Mouse (Mus musculus): ENCODE measurements around the gene Ccs. TPM values are rescaled to one million over a fixed set of nuclear protein-coding genes. Genes with fewer than 3 reads are reported as not detected.
"Not testable (repeated sequence)": the region's sequence is repeated elsewhere in the genome, so short reads cannot be mapped to it uniquely, and the experiment has no call there.

Gene Ccs
- total RNA-seq, 2 experiments from 2014 or later = 36.6 to 37.1 TPM

GRCm38 (mm10) chr19:4833977-4834376 is 5.2 kb downstream of the Ccs start:
- no peak for DNase-seq

DNA sequence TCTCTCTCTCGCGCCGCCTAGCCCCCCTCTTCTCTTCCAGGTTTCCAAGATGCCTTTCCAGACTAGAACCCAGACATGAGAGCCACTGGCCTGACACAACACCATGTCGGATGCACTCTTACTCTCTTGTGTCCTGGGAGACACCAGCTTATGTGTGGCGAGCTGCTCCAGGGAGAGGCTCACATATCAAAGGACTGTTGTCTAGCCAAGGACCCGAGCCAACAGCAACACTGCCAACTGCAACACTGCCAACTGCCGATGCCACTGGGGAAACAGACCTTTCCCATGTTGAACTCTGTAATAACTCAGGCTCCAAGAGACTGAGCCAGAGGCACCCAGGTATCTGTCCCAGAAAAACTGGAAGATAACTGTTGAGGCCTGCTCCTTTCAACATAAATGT is 10.0 kb downstream of the Ccs start:
- peak; percentile 53 to 66 for DNase-seq

GRCm38 (mm10) chr19:4828444-4829114 is 10.6 kb downstream of the Ccs start:
- DNase-seq = no peak

- peak; percentile 73 to 75 for DNase-seq
Observed at GRCm38 (mm10) chr19:4820678-4821303, 18.3 kb downstream of the Ccs start.

GRCm38 (mm10) chr19:4817182-4817835 is 21.8 kb downstream of the Ccs start:
- DNase-seq = no peak

- no peak for DNase-seq
Observed at GRCm38 (mm10) chr19:4813015-4813414, 26.1 kb downstream of the Ccs start.

DNA sequence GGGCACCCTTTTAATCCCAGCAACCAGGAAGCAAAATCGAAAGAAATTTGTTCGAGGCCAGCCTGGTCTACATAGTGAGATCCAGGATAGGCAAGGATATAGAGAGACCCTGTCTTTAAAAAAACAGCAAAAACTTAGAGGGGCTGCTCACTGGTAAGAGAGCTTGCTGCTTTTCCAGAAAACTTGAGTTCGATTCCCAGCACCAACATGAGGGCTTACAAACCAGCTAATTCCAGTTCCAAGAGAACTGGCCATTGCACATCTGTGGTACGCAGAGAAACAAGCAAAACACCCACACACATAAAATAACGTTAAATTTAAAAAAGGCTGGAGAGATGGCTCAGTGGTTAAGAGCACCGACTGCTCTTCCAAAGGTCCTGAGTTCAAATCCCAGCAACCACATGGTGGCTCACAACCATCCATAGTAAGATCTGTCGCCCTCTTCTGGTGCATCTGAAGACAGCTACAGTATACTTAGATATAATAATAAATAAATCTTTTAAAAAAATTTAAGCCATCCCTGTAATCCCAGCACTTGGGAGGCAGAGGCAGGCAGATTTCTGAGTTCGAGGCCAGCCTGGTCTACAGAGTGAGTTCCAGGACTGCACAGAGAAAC is 26.7 kb downstream of the Ccs start:
- not testable (repeated sequence) for DNase-seq

GRCm38 (mm10) chr19:4811909-4812242 is 27.3 kb downstream of the Ccs start:
- DNase-seq = no peak

GRCm38 (mm10) chr19:4811063-4811908 is 27.8 kb downstream of the Ccs start, which contains the start of the genes Gm21992 and Rbm14:
Gene Gm21992 (minus strand): TSS chr19:4811612.
Gene Rbm14 (minus strand): TSS chr19:4811634.
- DNase-seq = peak; percentile 98 to 99

- no peak for DNase-seq
Observed at GRCm38 (mm10) chr19:4810746-4811062, 28.4 kb downstream of the Ccs start.

GRCm38 (mm10) chr19:4810309-4810708 is 28.8 kb downstream of the Ccs start:
- DNase-seq = no peak

- DNase-seq = no peak
Observed at GRCm38 (mm10) chr19:4803283-4803682, 35.8 kb downstream of the Ccs start.

- no peak for DNase-seq
Observed at GRCm38 (mm10) chr19:4802691-4803091, 36.4 kb downstream of the Ccs start.

DNA sequence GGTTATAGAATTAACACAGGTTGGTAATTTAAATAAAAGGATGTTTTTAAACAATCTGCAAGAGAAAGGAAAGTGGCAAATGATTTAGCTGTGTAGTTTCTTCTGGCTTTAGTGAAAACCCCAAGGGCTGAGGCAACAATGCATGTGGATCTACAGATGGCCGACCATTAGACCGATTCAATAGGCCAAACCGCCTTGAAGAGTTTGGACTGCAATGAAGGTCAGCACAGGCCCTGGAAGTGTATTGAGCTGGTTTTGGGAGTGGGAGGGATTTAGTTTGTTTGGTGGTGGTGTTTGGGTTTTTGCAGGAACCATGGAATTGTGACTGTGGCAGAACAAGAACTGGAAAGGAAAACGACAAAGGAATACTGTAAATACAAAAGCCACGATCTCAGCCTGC is 40.0 kb downstream of the Ccs start:
- DNase-seq = no peak

DNA sequence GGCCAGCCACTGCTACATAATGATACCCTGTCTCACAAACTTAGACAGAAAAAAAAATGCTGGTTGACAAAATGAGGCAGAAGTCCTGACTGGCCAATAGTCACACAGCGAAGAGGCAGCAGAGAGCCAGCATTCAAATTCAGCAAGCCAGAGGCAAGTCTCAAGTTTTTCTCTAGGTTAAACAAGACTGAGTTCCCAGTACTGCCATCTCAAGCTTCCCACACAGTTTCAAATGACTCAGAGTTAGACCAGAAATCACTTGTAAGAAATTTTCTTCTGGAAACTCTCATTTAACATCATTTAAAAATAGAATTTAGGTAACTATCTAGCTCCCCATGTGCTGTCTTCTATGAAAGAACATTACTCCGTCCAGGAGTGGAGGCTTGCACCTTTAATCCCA is 41.3 kb downstream of the Ccs start:
- no peak for DNase-seq

DNA sequence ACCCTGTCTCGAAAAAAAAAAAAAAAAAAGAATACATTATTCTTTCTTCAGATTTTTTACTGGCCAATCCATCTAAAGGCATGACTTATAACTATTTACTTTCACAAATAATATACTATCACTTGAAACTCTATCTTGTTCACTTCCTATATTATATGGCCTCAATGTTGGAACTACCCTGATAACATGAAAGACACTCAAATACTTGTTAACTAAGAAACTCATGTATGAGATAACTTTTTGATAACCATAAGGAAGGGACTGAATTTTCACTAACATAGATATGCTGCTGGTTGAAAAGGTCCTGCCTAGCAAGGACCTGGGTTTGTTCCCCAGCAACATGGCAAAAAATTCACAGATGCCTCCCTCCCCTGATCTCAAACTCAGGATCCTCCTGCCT is 43.2 kb downstream of the Ccs start:
- no peak for DNase-seq

GRCm38 (mm10) chr19:4793831-4794422 is 45.2 kb downstream of the Ccs start, which contains the start of gene Rbm4:
Gene Rbm4 (minus strand): TSS chr19:4793901.
- DNase-seq = peak; percentile 96 to 97

DNA sequence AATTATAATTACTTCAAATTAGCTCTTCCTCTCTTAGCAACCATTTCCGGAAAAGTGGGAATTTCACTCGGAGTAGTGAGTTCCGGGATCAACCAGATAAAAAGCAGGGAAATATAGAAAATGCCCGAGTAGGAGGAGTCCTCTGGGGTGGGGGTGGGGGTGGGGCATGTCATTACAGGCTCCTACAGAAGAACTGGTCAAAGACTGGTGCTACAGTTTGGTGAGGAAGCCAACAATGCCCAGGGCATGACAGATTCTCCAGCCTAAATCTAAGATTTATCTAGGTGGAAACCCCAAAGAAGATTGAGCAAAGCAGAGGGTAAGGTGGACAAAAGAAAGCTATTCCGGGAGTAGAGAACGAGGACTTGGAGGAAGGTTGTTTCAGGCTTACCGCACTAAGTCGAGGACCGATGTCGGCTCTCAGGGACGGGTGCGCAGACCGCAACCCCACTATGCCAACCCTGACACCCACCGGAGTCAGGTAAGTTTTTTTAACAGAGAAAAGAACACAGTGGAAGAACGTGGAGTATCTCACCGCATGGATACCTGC is 45.8 kb downstream of the Ccs start:
- no peak for DNase-seq

DNA sequence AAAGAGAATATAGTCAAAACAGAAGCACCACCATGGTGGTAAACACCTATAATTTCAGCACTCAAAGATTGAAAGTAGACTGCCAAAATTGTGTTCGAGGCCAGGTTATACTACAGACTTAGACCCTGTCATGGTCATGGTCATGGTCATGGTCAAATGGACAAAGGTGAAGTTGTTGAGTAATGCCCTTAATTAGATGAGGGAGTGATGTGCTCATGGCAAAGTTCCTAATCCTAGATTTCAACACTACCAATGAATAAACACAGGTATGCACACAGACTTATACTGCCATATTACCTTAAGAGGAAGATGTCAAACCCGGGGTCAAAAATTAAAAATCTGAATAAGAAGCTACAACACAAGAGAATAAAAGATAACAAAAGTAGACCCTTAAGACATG is 52.8 kb downstream of the Ccs start:
- DNase-seq = no peak

GRCm38 (mm10) chr19:4785206-4785605 is 53.9 kb downstream of the Ccs start:
- DNase-seq = no peak

DNA sequence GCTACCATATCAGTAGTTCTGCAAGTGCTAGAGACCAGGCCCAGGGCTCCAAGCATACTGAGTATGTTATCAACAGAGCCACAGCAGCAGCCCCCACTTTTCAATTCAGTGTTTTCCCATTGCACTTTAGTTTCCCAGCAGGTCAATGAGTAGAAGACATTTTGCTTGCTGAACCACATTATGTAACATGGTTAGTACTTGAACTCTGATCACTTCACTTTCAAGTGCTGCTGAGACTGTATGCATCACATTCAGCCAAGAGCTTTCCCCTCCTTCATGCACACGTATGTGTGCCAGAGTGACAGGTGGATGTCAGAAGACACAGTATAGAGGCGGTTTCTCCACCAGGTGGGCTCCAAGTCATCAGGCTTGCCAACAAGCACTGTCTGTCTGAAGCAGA is 56.2 kb downstream of the Ccs start:
- no peak for DNase-seq
